Mouse (Mus musculus): Measurements from ENCODE around the gene Farp1. TPM values are rescaled to one million over a fixed set of nuclear protein-coding genes. Genes with fewer than 3 reads are reported as not detected.
"Not testable (repeated sequence)": the region's sequence is repeated elsewhere in the genome, so short reads cannot be mapped to it uniquely, and the experiment has no call there.

The Farp1 gene
- total RNA-seq, 2 experiments from 2014 or later, result 130 to 160 TPM

DNA sequence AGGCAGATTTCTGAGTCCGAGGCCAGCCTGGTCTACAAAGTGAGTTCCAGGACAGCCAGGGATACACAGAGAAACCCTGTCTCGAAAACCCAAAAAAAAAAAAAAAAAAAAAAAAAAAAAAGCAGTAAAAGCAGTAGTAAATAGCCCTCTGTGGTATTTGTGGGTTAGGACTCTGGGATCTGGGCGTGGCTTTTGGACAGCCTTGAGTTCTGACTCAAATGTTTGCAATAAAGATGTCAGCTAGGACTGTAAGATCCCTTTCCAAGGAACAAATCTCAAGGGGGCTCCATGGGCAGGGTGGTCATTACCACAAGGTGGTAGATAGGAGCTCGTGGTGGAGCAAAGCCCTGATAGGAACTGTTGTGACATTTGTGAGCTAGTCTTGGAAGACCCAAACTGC is 16.0 kb downstream of the Farp1 start:
- intact Hi-C loops (cut with DNase I), result not testable (repeated sequence)

DNA sequence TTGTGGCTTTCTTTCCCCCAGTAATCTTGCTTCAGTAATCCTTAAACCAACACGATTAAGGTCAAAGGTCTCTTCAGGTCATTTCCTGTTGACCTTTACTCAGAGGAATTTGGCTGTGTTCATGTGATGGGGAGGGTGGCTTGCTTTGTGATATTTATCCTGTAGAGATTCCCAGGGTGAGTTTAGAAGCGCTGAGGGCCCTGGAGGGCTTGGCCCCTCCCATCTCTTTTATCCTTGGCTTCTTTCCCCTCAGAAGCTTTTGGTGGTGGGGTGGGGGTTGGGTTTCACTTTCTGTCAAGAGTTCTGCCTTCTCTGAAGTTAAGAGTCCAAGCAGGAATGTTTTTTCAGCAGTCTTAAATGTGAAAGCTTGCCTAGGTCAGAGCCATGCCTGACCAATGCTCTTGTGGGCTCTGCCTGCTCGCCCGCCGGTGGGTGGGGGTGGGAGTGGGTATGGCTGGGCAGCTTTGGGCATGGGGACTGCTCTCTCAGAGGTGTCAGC is 18.1 kb downstream of the Farp1 start:
- intact Hi-C loops (cut with DNase I), result no loop called here
- DNase-seq (ENCODE audit: low spot score in 2 of 2), result no peak

More for the DNA sequence above, 16.0 kb downstream of the Farp1 start:
- not testable (repeated sequence) for DNase-seq (ENCODE audit: low spot score in 2 of 2)

DNA sequence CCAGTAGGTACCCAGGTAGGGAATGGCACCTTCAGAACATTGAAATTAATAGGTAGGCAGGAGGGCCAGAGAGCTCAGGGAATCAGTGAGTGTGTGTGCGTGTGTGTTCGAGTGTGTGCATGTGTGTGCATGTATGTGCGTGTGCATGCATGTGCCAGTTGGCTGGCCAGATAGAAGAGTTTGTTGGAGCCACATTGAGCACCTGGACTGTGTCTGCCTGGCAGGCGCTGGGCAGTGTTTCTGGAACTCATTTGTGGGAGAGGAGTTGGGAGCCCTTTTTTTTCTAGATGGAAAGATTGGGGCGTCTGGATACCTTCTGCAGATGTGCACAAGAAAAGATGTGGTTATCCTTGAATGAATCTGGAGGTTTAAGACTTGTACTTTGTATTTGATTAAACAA is 19.1 kb downstream of the Farp1 start:
- intact Hi-C loops (cut with DNase I), result no loop called here
- DNase-seq (ENCODE audit: low spot score in 2 of 2), result no peak

DNA sequence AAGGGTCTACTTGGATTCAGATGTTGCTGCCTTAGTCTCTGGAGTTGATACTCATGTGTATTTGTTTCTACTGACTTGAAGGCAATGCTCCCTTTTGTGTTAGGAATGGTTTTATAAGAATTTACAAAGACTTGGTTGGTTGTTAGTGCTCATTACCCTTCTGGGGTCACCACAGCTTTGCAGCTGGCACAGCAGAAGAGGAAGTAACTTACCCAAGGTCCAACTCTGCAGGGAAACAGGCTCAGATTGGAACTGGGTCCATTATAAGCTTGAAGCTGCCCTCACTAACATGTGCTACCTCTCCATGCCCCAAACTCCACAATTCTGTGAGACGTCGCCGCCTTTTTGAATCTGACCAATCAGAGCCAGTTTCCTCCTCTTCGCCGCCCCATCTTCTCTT is 22.8 kb downstream of the Farp1 start:
- no peak for DNase-seq (ENCODE audit: low spot score in 2 of 2)
- intact Hi-C loops (cut with DNase I), result no loop called here

DNA sequence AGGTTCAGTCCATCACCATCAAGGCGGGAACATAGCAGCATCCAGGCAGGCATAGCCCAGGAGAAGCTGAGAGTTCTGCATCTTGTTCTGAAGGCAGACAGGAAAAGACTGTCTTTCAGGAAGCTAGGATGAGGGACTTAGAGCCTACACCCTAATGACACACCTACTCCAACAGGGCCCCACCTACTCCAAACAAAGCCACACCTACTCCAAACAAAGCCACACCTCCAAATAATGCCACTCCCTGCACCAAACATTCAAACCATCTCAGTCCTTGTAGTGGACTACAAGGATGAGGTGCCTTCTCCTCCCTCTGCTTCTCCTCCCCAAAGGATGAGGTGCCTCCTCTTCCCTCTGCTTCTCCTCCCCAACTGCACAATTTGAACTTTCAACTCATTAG is 23.5 kb downstream of the Farp1 start:
- intact Hi-C loops (cut with DNase I), result no loop called here
- DNase-seq (ENCODE audit: low spot score in 2 of 2), result no peak

DNA sequence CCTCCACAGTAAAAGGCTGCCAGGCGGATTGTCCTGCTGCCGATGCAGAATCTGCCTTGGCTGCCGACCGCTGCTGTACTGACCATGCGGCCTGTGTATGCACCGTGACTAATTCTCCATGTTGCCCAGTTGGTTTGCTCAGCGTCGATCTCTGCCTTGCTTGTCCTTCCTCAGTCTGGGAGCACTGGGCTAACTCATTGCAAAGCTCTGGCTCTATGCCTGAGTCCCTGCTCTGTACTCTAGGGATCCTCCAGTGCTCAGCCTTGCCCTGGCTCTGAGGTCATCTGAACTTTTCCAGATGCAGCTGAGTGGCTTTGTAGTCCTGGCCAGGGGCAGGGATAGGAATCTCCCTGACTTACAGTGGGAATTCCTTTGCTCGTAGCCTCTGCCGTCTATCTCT is 24.3 kb downstream of the Farp1 start:
- DNase-seq (ENCODE audit: low spot score in 2 of 2), result no peak
- intact Hi-C loops (cut with DNase I), result no loop called here

DNA sequence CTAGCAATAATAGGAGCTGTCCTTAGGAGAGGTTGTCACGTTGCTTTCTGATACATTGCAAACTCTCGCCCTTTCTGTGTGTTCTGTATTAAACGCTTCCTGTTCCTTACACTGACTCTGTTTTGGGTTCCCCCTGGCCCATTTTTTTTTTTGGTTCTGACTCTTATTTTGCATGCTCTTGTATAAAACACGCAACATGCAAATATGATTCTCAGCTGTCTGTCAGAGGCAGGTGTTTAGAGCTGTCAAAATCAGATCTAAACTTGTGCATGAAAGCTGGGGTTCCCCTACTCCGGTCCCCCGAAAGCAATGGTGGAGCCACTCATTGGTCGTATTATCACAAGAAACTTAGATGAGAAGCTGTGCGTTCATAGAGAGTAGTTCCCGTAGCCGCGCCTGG is 25.5 kb downstream of the Farp1 start:
- intact Hi-C loops (cut with DNase I), result no loop called here
- no peak for DNase-seq (ENCODE audit: low spot score in 2 of 2)

DNA sequence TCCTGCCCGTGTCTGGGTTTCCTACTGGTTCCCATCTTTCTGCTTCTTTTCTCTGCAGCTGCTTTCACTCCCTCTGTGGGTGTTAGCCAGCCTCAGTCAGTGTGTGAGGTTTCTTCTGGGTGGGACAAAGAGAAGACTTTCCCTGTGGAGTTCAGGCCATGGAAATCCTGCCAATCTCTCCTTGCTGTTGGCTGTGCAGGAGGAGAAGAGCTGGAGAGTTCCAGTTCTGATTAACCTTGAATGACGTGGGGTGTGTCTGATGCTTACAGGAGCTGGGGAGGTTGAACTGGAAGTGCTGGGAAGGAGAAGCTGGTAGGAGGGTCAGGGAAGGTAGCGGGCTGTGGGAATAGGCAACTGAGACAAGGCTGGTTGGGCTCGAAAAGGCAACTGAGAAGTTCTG is 26.7 kb downstream of the Farp1 start:
- intact Hi-C loops (cut with DNase I), result no loop called here

DNA sequence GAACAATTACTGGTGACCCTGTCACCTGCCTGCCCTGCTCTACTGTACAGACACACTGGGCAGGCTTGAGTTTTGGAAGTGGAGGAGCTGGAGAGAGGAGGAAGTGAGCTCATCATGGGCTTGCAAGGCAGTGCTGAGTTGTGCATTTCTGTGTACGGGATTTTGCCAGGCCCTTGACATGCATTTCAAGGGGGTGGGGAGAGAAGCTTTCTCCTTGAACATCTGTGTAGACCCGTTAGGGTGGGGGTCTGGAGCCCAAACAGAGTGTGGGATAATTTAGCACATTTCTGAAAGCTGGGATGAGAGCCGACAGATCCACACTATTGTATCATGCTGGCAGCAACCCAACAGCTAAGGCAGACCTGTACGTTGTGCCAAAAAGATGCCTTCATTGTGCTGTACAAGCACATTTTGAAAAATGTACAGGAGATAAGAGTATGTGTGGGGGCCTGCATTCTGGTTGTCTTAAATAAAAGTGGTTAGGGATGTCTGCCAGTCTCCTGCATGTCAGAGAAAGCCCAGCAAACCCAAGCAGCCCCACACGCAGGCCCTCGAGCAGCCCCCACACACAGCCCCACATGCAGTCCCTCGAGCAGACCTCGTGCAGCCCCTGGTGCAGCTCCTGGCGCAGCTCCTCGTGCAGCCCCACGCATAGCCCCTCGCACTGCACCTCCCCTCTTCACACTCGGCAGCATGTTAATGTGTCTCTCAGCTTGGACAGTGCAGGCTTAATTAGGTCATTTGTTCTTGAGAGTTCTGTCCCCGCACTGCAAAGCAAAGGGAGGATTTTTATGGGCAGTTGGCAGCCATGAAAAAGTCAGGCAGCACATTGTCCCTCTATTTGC is 27.5 kb downstream of the Farp1 start:
- intact Hi-C loops (cut with DNase I), result no loop called here
- peak; percentile 52 to 71 for DNase-seq (ENCODE audit: low spot score in 2 of 2)

More for the DNA sequence above, 26.7 kb downstream of the Farp1 start:
- no peak for DNase-seq (ENCODE audit: low spot score in 2 of 2)

DNA sequence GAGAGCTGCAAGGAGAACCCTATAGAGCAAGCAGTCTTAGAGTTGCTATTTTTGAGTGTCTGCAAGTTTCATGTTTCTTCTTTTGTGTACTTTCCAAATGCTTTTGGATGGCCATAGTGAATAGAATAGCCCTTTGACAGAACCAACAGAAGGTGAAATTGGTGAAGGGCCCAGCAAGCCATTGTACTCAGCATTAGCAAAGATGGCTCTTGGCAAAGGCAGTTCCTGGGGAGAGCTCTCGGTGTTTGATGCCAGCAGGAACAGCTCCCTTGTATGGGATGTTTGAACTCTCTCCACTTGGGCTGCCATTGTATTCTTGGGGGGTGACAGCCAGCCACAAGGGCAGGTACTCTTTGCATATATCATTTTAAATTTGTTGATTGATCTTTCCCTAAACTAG is 29.7 kb downstream of the Farp1 start:
- intact Hi-C loops (cut with DNase I), result no loop called here
- DNase-seq (ENCODE audit: low spot score in 2 of 2), result no peak

DNA sequence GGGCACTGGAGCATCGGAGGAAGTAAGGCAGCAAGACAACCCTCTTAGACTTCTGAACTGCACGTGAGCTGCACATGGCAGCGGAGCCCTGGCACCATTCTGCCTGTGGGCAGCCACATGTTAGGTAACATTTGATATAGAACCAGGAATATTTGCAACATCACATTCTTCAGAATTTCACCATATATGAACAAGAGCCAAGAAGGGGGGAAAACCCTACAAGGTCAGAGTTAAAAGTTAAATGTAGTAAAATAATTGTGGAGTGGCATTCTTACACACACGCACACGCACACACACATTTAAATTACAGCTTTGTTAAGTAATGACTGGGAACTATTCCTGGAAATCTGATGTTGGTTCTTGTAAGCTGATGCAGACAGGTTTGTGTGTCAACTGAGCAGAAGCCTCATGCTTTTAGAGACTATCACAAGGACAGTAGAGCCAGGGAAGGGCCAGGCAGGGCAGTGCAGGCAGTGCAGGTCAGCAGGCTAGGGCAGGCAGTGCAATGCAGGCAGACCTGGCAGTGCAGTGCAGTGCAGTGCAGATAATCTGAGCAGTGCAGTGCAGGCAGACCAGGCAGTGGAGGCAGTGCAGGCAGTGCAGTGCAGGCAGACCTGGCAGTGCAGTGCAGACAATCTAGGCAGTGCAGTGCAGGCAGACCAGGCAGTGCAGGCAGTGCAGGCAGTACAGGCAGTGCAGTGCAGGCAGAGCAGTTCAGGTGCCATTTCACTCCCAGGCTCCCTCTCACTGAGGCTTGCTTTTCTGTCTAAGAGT is 38.3 kb downstream of the Farp1 start:
- DNase-seq (ENCODE audit: low spot score in 2 of 2), result no peak
- intact Hi-C loops (cut with DNase I), result no loop called here

DNA sequence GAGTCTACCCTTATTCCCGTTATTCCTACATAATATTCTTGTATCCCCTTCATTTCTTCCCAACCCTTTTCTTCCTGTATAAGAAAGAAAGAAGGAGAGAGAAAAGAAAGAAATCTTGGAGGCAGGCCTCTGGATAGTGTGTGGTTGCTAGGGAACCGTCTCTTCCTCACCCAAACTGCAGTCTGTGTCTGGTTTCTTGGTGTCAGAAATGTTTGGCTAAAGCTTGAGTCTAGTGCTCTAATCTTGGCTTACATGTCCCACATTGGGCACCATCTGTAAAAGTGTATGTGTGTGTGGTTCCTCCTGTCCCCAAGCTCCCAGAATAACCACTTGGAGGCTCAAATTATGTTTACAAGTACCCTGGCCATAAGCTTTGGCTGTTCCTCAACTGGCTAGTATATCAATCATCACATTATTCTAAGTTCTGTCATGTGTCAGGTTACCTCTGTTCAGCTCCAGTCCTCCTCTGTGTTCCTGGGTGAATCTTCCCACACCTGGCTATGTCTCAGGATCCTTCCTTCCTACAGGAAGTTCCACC is 39.3 kb downstream of the Farp1 start:
- intact Hi-C loops (cut with DNase I), result no loop called here
- DNase-seq (ENCODE audit: low spot score in 2 of 2), result no peak

DNA sequence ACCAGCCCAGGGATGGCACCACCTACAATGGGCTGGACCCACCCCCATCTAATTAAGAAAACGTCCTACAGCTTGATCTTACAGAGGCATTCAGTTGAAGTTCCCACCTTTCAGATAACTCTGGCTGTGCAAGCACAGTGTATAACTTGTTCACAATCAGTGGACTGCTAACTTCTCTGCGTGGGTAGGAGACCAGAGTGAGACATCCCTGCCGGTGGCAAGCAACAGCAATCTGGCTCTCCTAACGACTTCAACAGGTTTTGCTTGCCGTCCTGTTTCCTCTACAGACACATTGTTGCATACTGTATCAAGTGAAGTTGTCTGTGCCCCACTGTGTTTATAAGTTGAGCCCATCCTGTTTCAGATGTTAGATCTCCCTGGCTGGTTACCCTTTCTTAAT is 45.7 kb downstream of the Farp1 start:
- intact Hi-C loops (cut with DNase I), result loop anchor here (5.0 kb wide), 1 partner anchor 88 kb away; no protein-coding TSS in a partner anchor
- DNase-seq (ENCODE audit: low spot score in 2 of 2), result no peak

DNA sequence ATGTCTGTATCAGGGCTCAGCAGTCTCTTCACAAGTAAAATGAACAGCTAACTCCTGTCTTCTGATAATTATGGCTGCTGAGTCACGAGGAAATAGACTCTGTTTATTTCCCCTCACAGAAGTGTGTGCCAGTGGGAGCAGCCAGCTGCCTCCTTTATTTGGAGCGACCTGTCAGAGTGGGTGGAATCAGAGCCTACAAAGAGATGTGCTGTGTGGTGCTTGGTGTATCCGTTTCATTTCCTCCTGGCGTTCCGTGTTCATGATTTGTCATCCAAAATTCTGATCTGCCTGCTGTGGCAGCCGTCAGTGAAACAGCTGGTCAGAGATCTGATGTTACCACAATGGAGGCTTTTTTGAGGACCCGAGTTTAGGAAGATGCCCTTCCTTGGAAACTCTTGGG is 47.3 kb downstream of the Farp1 start:
- intact Hi-C loops (cut with DNase I), result loop anchor here (2.0 to 5.0 kb wide), 2 partner anchors 46 to 90 kb away; no protein-coding TSS in a partner anchor

DNA sequence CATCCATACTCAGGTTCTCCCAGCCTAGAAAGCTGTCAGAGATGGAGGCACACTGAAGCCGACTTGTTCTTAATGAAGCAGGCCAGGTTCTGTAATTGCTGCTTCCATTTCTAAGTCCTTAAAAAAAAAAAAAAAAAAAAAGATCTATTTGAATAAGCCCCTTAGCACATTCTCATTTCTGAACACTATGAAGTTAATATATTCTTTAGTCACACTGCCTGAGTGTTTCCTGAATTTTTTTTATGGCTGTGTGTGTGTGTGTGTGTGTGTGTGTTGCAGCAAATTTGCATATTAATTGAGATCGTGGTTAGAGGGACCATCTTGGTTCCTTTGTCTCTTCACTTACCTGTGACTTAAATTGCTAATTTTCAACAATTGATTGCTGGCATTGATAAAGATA is 47.8 kb downstream of the Farp1 start:
- no peak for DNase-seq (ENCODE audit: low spot score in 2 of 2)
- intact Hi-C loops (cut with DNase I), result loop anchor here (2.0 to 5.0 kb wide), 2 partner anchors 46 to 90 kb away; no protein-coding TSS in a partner anchor

More for the DNA sequence above, 47.3 kb downstream of the Farp1 start:
- DNase-seq (ENCODE audit: low spot score in 2 of 2), result peak; percentile 64 to 74

DNA sequence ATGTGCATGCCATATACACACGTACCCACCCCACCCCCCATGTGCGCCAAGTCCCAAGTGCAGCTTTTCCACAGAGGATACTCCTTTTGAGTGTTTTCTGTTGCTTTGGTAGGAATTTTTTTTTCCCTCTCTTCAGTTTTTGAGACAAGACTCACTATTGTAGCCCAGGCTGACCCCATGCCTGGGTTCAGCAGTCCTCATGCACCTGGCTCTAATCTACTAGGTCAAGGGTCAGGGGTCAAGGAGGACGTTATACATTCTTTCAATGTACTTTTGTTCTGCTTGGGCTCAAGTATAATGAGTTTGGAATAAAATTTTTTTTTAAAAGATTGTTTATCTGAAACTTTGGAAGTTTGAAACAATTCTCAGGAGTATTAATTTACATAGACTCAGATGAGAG is 48.4 kb downstream of the Farp1 start:
- intact Hi-C loops (cut with DNase I), result loop anchor here (2.0 to 5.0 kb wide), 2 partner anchors 47 to 91 kb away; no protein-coding TSS in a partner anchor
- no peak for DNase-seq (ENCODE audit: low spot score in 2 of 2)

DNA sequence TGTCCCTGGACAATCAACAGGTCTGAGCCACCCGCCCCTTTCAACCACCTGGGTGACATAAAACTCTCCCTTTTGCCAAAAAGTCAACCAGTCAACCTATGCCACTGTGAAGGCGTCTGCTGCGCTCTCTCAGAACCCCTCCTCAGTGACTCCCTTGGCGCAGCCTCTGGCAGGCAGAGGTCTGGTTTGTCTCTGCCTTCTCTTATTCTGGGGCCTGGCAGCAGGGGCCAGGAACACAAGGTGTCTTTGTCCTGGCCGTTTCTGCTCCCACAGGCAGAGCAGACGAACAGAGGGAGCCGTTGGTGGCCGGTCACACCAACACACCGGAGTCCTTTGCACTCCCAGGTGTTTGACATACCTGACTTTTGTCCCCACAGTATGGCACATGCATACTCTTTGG is 57.5 kb downstream of the Farp1 start:
- no peak for DNase-seq (ENCODE audit: low spot score in 2 of 2)
- intact Hi-C loops (cut with DNase I), result no loop called here

DNA sequence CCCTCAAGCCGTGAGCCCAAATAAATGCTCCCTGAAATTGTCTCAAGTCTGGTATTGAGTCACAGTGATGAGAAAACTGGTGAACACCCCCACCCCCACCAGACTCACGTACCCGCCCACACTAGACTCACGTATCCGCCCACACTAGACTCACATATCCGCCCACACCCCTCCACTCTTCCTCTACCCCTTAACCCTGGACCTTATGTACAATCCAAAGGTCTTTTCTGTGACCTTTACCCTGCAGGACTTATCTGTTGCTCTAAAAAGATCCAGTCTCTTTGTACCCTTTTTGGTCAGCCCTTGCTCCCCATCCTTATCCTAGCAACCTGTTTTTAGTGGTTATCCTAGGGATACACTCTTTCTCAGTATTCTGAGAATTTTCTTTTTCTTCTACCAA is 58.9 kb downstream of the Farp1 start:
- DNase-seq (ENCODE audit: low spot score in 2 of 2), result no peak
- intact Hi-C loops (cut with DNase I), result no loop called here

DNA sequence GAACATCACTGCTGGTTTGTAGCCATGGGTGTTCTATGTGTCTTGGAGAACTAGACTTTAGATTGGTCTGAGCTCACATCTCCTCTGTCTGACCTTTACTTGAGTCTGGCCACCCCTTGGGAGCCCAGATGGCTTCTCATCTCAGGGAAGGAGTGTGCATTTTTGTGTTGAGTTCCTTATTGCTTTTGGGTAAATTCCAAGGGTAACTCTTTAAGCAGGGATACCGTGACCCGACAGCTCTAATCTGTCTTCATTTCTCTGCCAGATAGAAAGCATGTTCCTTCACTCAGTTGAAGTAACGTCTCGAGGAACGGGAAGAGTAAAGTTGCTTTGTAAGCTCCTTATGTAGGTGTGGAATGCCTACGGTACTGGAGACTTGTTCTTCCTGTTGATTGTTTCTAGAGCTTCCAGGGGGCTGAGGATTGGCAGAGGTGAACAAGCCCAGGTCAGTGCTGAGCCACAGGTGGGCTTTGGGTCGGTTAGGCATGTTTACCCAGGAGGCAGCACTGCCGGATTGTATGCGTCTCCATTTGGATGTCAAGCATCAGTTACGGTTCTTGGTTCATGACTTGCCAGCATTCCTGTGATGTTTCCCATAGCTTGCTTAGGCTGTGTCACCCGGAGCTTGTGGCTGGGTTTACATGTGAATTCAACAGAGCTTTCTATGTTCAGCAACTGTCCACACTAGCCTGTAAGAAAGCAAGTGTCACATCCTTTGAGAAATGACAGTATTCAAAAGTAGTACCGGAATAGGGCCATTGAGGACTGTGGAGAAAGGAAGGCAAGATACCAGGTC is 62.8 kb downstream of the Farp1 start:
- intact Hi-C loops (cut with DNase I), result no loop called here
- DNase-seq (ENCODE audit: low spot score in 2 of 2), result no peak

All from left cerebral cortex, postnatal 36 days (tissue).